Mouse (Mus musculus): ENCODE results near the gene Rnf169.

DNA sequence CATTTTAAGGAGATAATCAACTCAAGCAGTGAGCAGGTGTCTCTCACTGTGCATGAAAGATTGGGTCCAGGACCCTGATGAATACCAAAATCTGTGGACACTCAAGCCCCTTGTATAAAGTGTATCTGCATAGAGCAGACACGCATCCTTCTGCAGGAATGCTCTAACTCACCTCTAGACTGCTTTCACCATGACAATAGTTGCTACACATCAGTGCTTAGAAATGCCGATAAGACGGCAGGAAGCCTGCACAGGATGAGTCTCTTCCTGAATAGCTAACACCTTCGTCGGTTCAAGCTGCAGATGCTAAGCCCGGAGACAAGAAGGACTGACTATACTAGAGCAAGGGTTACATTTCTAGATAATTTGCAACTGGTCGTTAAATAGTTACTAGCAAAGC, 14.9 kb upstream of the Rnf169 start:
- no peak for TF ChIP-seq CTCF (IDR thresholded peaks at IDR 0.05; ENCODE audit: low read depth)
- TF ChIP-seq EP300 (IDR thresholded peaks at IDR 0.05; ENCODE audit: low read depth) = no peak
